Mouse (Mus musculus) forebrain, embryonic 15.5 days (tissue): ENCODE data around the gene R3hdml. TPM values are rescaled to one million over a fixed set of nuclear protein-coding genes. Genes with fewer than 3 reads are reported as not detected.
"Not testable (repeated sequence)": the region's sequence is repeated elsewhere in the genome, so short reads cannot be mapped to it uniquely, and the experiment has no call there.

Experiments used
- ATAC-seq: fragments of 200-750 bp; cut with Nextera tagmentation; replicated peaks from 2 replicates; pipeline ENCODE4 v1.8.0; 2017; ENCODE audit warnings: mild to moderate bottlenecking, moderate TSS enrichment, moderate library complexity
- H3K27ac ChIP-seq: fragments of 300-500 bp; sonication (generic); replicated peaks from 2 replicates; pipeline ENCODE4 v1.5.1; 2015; ENCODE audit warnings: mild to moderate bottlenecking, inconsistent platforms
- H3K27me3 ChIP-seq: fragments of 300-500 bp; sonication (generic); 2 replicates; pipeline ENCODE4 v1.6.1; 2015; ENCODE audit warnings: inconsistent platforms
- H3K36me3 ChIP-seq: fragments of 300-500 bp; sonication (generic); 2 replicates; pipeline ENCODE4 v1.6.1; 2015; ENCODE audit warnings: mild to moderate bottlenecking, inconsistent platforms
- H3K4me1 ChIP-seq: fragments of 300-500 bp; sonication (generic); 2 replicates; pipeline ENCODE4 v1.6.1; 2015; ENCODE audit warnings: inconsistent platforms
- H3K4me2 ChIP-seq: fragments of 300-500 bp; sonication (generic); replicated peaks from 2 replicates; pipeline ENCODE4 v1.6.1; 2015; ENCODE audit warnings: mild to moderate bottlenecking, inconsistent platforms
- H3K4me3 ChIP-seq: fragments of 300-500 bp; sonication (generic); 2 replicates; pipeline ENCODE4 v1.5.1; 2015; ENCODE audit warnings: mild to moderate bottlenecking, inconsistent platforms
- H3K9ac ChIP-seq: fragments of 300-500 bp; sonication (generic); replicated peaks from 2 replicates; pipeline ENCODE4 v1.6.1; 2015; ENCODE audit warnings: mild to moderate bottlenecking, inconsistent platforms
- H3K9me3 ChIP-seq: fragments of 300-500 bp; sonication (generic); 2 replicates; pipeline ENCODE4 v1.6.1; 2016; ENCODE audit warnings: inconsistent platforms
- WGBS: fragments of 180-500 bp; shearing (Covaris S2); methylation state at CpG from one replicate; pipeline ENCODE4 v1.1.7; 2015; ENCODE audit warnings: mixed read lengths; 5-methylcytosine and 5-hydroxymethylcytosine counted together
- polyA plus RNA-seq: library from polyadenylated mRNA; unstranded; fragments of >200 nt; fragmentation: Nextera tagmentation; extraction: Ambion mirVana; gene quantifications from 2 replicates; pipeline ENCODE4 v1.2.1, GENCODE M21; 2015

Gene R3hdml
- polyA plus RNA-seq: not detected in 2 replicates

GRCm38 (mm10) chr2:163492018-163492417 is at the start of gene R3hdml:
R3hdml (plus strand) TSS chr2:163492318.
- Histone ChIP-seq H3K4me1 (peaks cover 7% of the 10 kb centered on the region; the same call in 1 of the 2 replicates), H3K9me3 (no peaks in the 10 kb centered on the region), H3K36me3 (no peaks in the 10 kb centered on the region), H3K4me2 (no peak within 1 kb of the TSS), H3K9ac (no peak within 1 kb of the TSS), H3K27ac (no peak within 1 kb of the TSS), H3K27me3 (no peaks in the 10 kb centered on the region), H3K4me3 (no peak within 1 kb of the TSS)
- 79% methylated on average over 5 of the region's 5 CpGs for WGBS
- no peak for ATAC-seq

- Histone ChIP-seq H3K27ac (no peak overlapping the region), H3K27me3 (no peaks in the 10 kb centered on the region), H3K36me3 (peaks cover 9% of the 10 kb centered on the region; the same call in 1 of the 2 replicates), H3K4me1 (peaks cover 19% of the 10 kb centered on the region), H3K9me3 (no peaks in the 10 kb centered on the region), H3K4me2 (no peak overlapping the region), H3K9ac (no peak overlapping the region), H3K4me3 (no peak overlapping the region)
- no peak for ATAC-seq
- 73% methylated on average over 6 of the region's 6 CpGs for WGBS
Measured at GRCm38 (mm10) chr2:163443543-163443942, 48.6 kb upstream of the R3hdml start.

GRCm38 (mm10) chr2:163444017-163444416 is 48.1 kb upstream of the R3hdml start:
- peaks cover 14% of the 10 kb centered on the region; the same call in 1 of the 2 replicates for H3K36me3 ChIP-seq
- no peak for ATAC-seq
- WGBS: 79% methylated on average over 7 of the region's 7 CpGs

GRCm38 (mm10) chr2:163447375-163447774 is 44.7 kb upstream of the R3hdml start:
- H3K4me2 ChIP-seq: no peak overlapping the region
- ATAC-seq: no peak
- H3K4me3 ChIP-seq: no peak overlapping the region
- H3K4me1 ChIP-seq: peaks cover 5% of the 10 kb centered on the region; the same call in 1 of the 2 replicates
- no peak overlapping the region for H3K27ac ChIP-seq
- no peak overlapping the region for H3K9ac ChIP-seq
- 82% methylated on average over 12 of the region's 12 CpGs for WGBS
- no peaks in the 10 kb centered on the region for H3K27me3 ChIP-seq
- H3K9me3 ChIP-seq: no peaks in the 10 kb centered on the region
- H3K36me3 ChIP-seq: peaks cover 24% of the 10 kb centered on the region

More at GRCm38 (mm10) chr2:163444017-163444416, 48.1 kb upstream of the R3hdml start:
- no peak overlapping the region for H3K4me2 ChIP-seq
- no peaks in the 10 kb centered on the region for H3K27me3 ChIP-seq
- no peak overlapping the region for H3K9ac ChIP-seq
- H3K4me1 ChIP-seq: peaks cover 18% of the 10 kb centered on the region
- H3K9me3 ChIP-seq: no peaks in the 10 kb centered on the region
- no peak overlapping the region for H3K27ac ChIP-seq
- H3K4me3 ChIP-seq: no peak overlapping the region

GRCm38 (mm10) chr2:163449276-163449675 is 42.8 kb upstream of the R3hdml start:
- no peak overlapping the region for H3K4me2 ChIP-seq
- H3K36me3 ChIP-seq: peaks cover 34% of the 10 kb centered on the region
- ATAC-seq: no peak
- WGBS: 75% methylated on average over 3 of the region's 3 CpGs
- H3K9me3 ChIP-seq: no peaks in the 10 kb centered on the region
- no peak overlapping the region for H3K4me3 ChIP-seq
- peaks cover 5% of the 10 kb centered on the region; the same call in 1 of the 2 replicates for H3K4me1 ChIP-seq
- H3K9ac ChIP-seq: no peak overlapping the region
- H3K27ac ChIP-seq: no peak overlapping the region
- H3K27me3 ChIP-seq: no peaks in the 10 kb centered on the region

GRCm38 (mm10) chr2:163450668-163451295 is 41.3 kb upstream of the R3hdml start:
- no peak overlapping the region for H3K27ac ChIP-seq
- no peak overlapping the region for H3K4me3 ChIP-seq
- H3K4me2 ChIP-seq: no peak overlapping the region
- H3K27me3 ChIP-seq: no peaks in the 10 kb centered on the region
- H3K9ac ChIP-seq: no peak overlapping the region
- H3K4me1 ChIP-seq: peaks cover 5% of the 10 kb centered on the region; the same call in 1 of the 2 replicates
- WGBS: 58% methylated on average over 6 of the region's 6 CpGs
- H3K36me3 ChIP-seq: peaks cover 43% of the 10 kb centered on the region
- peak; percentile 71 for ATAC-seq
- no peaks in the 10 kb centered on the region for H3K9me3 ChIP-seq

GRCm38 (mm10) chr2:163452738-163453137 is 39.4 kb upstream of the R3hdml start:
- WGBS: 90% methylated on average over 6 of the region's 6 CpGs
- Histone ChIP-seq H3K4me2 (no peak overlapping the region), H3K27me3 (no peaks in the 10 kb centered on the region), H3K36me3 (peaks cover 35% of the 10 kb centered on the region), H3K4me3 (no peak overlapping the region), H3K9me3 (no peaks in the 10 kb centered on the region), H3K9ac (no peak overlapping the region), H3K27ac (no peak overlapping the region), H3K4me1 (peaks cover 5% of the 10 kb centered on the region; the same call in 1 of the 2 replicates)
- ATAC-seq: no peak

- Histone ChIP-seq H3K4me3 (no peak overlapping the region), H3K9ac (no peak overlapping the region), H3K27ac (no peak overlapping the region), H3K4me1 (peaks cover 5% of the 10 kb centered on the region; the same call in 1 of the 2 replicates), H3K9me3 (no peaks in the 10 kb centered on the region), H3K4me2 (no peak overlapping the region), H3K36me3 (peaks cover 35% of the 10 kb centered on the region), H3K27me3 (no peaks in the 10 kb centered on the region)
- WGBS: 91% methylated on average over 13 of the region's 13 CpGs
- no peak for ATAC-seq
Measured at GRCm38 (mm10) chr2:163453378-163453777, 38.7 kb upstream of the R3hdml start.

- H3K27ac ChIP-seq: no peak overlapping the region
- no peak overlapping the region for H3K9ac ChIP-seq
- 0 out of 2 replicates have a peak overlapping the region, but pooled peaks have one; percentile 12 for H3K4me3 ChIP-seq
- peak; percentile 38; the same call in 1 of the 2 replicates for ATAC-seq
- H3K9me3 ChIP-seq: no peaks in the 10 kb centered on the region
- H3K36me3 ChIP-seq: peaks cover 15% of the 10 kb centered on the region
- H3K27me3 ChIP-seq: no peaks in the 10 kb centered on the region
- peak overlapping the region; percentile 32 for H3K4me2 ChIP-seq
- 57% methylated on average over 27 of the region's 27 CpGs for WGBS
- 0 out of 2 replicates have a peak, but pooled peaks cover 11% of the 10 kb centered on the region for H3K4me1 ChIP-seq
Measured at GRCm38 (mm10) chr2:163458539-163459265, 33.4 kb upstream of the R3hdml start.

GRCm38 (mm10) chr2:163459380-163459779 is 32.7 kb upstream of the R3hdml start:
- H3K27ac ChIP-seq: no peak overlapping the region
- peaks cover 8% of the 10 kb centered on the region for H3K36me3 ChIP-seq
- ATAC-seq: peak; percentile 63
- peak overlapping the region; percentile 32 for H3K4me2 ChIP-seq
- H3K9me3 ChIP-seq: no peaks in the 10 kb centered on the region
- WGBS: 30% methylated on average over 10 of the region's 10 CpGs
- no peak overlapping the region for H3K9ac ChIP-seq
- H3K27me3 ChIP-seq: no peaks in the 10 kb centered on the region
- 0 out of 2 replicates have a peak, but pooled peaks cover 11% of the 10 kb centered on the region for H3K4me1 ChIP-seq
- H3K4me3 ChIP-seq: peak overlapping the region; percentile 12; the same call in 1 of the 2 replicates

GRCm38 (mm10) chr2:163460622-163461021 is 31.5 kb upstream of the R3hdml start:
- H3K36me3 ChIP-seq: 0 out of 2 replicates have a peak, but pooled peaks cover under 1% of the 10 kb centered on the region
- 89% methylated on average over 8 of the region's 8 CpGs for WGBS
- H3K4me1 ChIP-seq: 0 out of 2 replicates have a peak, but pooled peaks cover 11% of the 10 kb centered on the region
- H3K27me3 ChIP-seq: no peaks in the 10 kb centered on the region
- no peak overlapping the region for H3K4me3 ChIP-seq
- no peak overlapping the region for H3K4me2 ChIP-seq
- no peak overlapping the region for H3K27ac ChIP-seq
- H3K9me3 ChIP-seq: no peaks in the 10 kb centered on the region
- ATAC-seq: no peak
- no peak overlapping the region for H3K9ac ChIP-seq

GRCm38 (mm10) chr2:163461307-163461706 is 30.8 kb upstream of the R3hdml start:
- ATAC-seq, H3K27ac ChIP-seq, H3K9ac ChIP-seq, H3K36me3 ChIP-seq, H3K4me3 ChIP-seq, H3K27me3 ChIP-seq, H3K4me2 ChIP-seq, H3K9me3 ChIP-seq: not testable (repeated sequence)
- H3K4me1 ChIP-seq: 0 out of 2 replicates have a peak, but pooled peaks cover 11% of the 10 kb centered on the region
- WGBS: 91% methylated on average over 9 of the region's 9 CpGs
